Mouse (Mus musculus) layer of hippocampus, adult 2 months (tissue): ENCODE results near the gene Olfr1222. TPM values are rescaled to one million over a fixed set of nuclear protein-coding genes. Genes with fewer than 3 reads are reported as not detected.
"Not testable (repeated sequence)": the region's sequence is repeated elsewhere in the genome, so short reads cannot be mapped to it uniquely, and the experiment has no call there.

Source experiments
- DNase-seq, 2 experiments: peaks; one replicate each; pipeline ENCODE4 v3.0.0; 2022; ENCODE audit warnings: low spot score in 2 of 2
- H3K27ac ChIP-seq: fragments of 200-600 bp; 2 replicates; pipeline ENCODE4 v1.8.1; 2022
- H3K4me3 ChIP-seq: fragments of 200-600 bp; 2 replicates; pipeline ENCODE4 v1.8.1; 2022; ENCODE audit warnings: mild to moderate bottlenecking
- CTCF ChIP-seq: fragments of 200-600 bp; conservative IDR thresholded peaks from 2 replicates; pipeline ENCODE4 v1.8.1; 2022; ENCODE audit warnings: antibody characterized with exemption, mild to moderate bottlenecking, moderate library complexity
- long read RNA-seq, 2 experiments: library from polyadenylated mRNA; stranded (forward); transcript quantifications; one replicate each; pipeline ENCODE4 v2.0.0; 2021; ENCODE audit warnings: borderline mapping rate in 2 of 2
- total RNA-seq, 2 experiments: library from RNA; stranded (reverse); gene quantifications; 2 replicates each; pipeline ENCODE4 v1.2.3; 2021

The Olfr1222 gene
- not detected for total RNA-seq
- long read RNA-seq, experiment 1 = 0 reads
- long read RNA-seq, experiment 2 = 0 reads

DNA sequence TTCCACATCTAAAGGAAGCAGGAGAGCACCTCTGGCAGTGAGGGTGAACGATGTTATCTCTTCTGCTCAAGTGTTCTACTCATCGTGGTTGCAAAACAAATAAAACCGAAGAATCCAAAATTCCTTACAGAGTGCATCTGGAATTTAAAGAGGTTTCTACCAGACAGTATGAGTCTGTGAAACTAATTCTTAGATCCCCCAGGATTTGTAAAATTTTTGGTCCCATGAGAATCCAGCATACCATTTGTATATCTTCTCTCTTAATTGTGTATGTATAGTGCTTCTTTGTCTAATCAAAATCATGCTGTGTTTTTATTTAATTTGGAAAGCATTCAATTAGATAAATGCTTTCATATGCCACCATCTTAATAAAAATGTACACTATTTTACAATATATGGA lies at the start of gene Olfr1222:
TSS of gene Olfr1222 (minus strand) at position 101 of the 400 bp plus-strand sequence.
- TF ChIP-seq CTCF = no peak
- Histone ChIP-seq H3K4me3 (no peak within 1 kb of the TSS), H3K27ac (no peak within 1 kb of the TSS)
- no peak for DNase-seq

DNA sequence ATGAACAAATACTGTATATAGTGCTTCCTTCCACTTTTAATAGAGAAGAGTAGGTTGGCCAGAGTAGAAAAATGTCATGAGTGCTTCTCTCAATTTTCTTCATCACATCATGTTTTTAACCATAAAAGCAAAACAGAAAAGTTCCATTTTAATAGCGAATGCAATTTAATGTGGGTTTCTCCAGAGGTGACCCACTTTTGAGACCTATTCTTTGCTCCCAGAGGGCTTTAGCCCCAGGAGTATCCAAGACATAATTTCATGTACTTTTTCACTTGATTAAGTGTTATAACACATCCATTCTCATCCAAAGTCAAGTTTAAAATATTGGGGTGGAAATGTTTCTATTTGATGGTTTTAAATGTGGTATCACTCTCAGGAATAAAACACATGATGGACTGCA lies 41.7 kb upstream of the Olfr1222 start, which contains the start of gene Olfr1225:
TSS of gene Olfr1225 (minus strand) at position 101 of the 400 bp plus-strand sequence.
- Histone ChIP-seq H3K4me3 (no peak within 1 kb of the TSS), H3K27ac (no peak within 1 kb of the TSS)
- TF ChIP-seq CTCF = no peak
- no peak for DNase-seq

DNA sequence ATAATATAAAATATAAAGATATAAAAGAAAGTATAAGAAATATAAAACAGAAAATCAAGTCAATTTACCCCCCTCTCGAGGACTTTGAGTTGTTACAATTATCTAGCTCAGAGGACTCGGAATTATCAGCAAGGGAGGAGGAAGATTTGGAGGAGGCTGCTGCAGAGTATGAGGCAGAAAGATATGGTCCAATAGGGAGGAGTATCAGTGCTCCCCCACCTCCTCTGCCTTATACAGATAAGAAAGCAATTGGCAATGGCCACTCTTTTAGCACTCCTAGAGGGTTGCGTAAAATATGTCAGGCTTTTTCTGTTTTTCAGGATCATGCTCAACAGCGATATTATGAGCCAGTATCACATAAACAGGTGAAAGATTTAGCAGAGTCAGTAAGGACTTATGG lies 31.9 kb upstream of the Olfr1222 start:
- not testable (repeated sequence) for H3K27ac ChIP-seq, DNase-seq, H3K4me3 ChIP-seq

DNA sequence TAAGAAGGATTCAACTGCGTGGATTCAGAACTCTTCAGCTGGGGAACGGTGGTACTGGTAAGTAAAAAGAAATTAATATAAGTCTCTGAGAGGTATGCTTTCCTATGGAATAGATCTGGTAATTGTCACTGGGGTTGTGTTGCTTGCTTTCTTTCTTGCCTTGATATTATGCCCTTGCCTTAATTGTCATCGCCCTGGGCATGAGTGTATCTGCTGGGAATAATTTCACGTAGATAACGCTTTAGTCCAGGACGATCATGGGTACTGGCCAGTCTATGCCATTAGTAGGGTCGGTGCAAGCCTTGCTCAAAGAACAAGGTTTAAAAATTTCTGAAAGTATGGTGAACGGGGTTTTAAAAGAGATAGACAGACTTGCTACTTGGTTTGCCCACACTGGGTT lies 31.1 kb upstream of the Olfr1222 start, which contains the start of gene Olfr1224-ps1:
TSS of gene Olfr1224-ps1 (minus strand) at position 101 of the 400 bp plus-strand sequence.
- not testable (repeated sequence) for H3K4me3 ChIP-seq, DNase-seq, H3K27ac ChIP-seq

DNA sequence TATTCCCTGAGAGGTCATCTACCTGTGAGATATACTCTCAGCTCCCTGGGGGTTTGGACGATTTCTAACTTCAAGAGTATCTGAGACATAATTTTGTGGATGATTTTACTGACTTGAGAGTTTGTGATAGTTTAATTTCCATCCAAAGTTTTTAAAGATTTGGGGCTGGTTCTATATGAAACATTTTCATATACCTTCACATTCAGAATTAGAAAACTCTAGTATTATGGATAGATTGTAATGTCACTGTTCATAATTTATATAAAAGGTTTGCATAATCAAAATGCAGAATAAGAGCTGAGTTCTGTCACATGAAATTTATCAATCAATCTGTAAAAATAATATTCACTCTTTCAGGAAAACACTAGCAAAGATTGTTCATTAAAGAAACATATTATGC lies 18.6 kb upstream of the Olfr1222 start, which contains the start of gene Olfr1223:
TSS of gene Olfr1223 (minus strand) at position 101 of the 400 bp plus-strand sequence.
- TF ChIP-seq CTCF = no peak
- DNase-seq = no peak
- Histone ChIP-seq H3K4me3 (no peak within 1 kb of the TSS), H3K27ac (no peak within 1 kb of the TSS)

DNA sequence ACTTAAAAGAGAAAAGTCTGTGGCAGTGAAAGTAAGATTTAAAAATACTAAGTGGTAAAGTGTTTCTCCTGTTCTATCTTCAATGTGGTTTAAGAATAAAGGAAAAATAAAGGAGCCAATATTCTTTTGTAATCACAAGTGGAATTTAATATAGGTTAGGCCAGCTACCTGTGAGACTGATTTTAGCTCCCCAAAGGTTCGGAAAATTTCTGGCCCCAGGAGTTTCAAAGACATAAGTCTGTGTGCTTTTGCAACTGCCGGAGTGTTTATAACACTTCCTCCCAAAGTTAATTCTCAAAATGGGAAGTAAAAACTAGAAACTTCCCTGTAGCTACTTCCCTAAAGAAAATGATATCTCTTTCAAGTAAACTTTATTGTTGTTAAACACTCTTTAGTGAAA lies 15.7 kb downstream of the Olfr1222 start, which contains the start of gene Olfr1221:
TSS of gene Olfr1221 (minus strand) at position 101 of the 400 bp plus-strand sequence.
- Histone ChIP-seq H3K4me3 (no peak within 1 kb of the TSS), H3K27ac (no peak within 1 kb of the TSS)
- DNase-seq = no peak
- no peak for TF ChIP-seq CTCF

DNA sequence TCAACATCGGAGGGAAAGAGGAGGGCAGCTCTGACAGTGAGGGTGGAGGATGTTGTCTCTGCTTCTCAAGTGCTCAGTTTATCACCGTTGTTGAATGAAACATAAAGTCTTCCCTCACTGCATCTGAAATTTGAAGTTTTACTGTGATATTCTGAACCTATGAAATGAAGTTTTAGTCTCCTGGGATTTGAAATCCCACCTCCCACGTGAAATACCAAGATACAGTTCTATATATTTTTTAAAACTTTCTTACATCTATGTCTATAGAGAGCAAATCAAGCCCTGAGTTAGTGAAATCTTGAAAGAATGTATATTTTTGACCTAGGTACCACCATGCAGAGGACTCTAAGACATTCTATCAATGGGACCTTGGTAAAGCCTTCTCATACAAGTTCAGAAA lies 26.1 kb downstream of the Olfr1222 start, which contains the start of gene Olfr1220:
TSS of gene Olfr1220 (minus strand) at position 101 of the 400 bp plus-strand sequence.
- TF ChIP-seq CTCF = no peak
- H3K27ac ChIP-seq = no peak within 1 kb of the TSS
- H3K4me3 ChIP-seq = no peak within 1 kb of the TSS
- no peak for DNase-seq

DNA sequence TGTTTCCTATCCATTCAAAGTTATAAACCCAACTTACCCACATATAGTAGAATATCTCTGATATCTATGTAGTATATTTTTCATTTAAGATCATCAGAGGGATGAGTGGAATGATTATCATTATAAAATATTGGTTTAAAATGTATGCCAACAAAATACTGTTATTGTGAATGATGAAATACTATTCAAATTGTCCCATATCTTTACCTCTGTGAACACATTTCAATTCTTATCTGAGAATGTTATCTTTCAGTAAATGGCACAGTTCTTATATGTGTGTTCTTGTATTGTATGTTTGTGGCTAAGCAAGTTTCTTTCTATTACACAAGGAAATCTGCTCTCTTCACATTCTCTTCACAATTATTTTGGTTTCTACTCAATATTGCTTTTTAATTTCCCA lies 27.2 kb downstream of the Olfr1222 start:
- no peak for DNase-seq
- no peak for TF ChIP-seq CTCF
- H3K27ac ChIP-seq = no peak overlapping the region

DNA sequence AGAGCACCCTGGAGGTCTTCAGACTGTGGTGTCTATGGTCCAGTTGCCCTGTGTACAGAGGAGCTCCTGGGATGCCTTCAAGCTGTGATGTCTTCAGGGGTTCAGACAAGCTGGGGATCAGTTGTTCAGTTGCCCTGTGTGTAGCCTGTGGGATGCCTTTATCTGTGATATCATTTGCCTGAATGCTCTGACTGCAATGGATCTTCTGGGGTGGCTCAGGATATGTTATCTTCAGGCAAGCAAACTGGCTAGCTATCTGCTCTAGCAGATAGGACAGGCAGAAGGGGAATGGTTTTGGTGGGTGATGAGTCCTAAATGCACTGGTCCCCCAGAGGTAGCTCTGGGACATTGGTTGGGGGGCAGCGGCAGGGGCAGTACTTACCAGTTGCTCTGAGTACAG lies 39.0 kb downstream of the Olfr1222 start:
- H3K4me3 ChIP-seq = no peak overlapping the region
- H3K27ac ChIP-seq = no peak overlapping the region
- DNase-seq = no peak
- no peak for TF ChIP-seq CTCF

More for the DNA sequence above, 27.2 kb downstream of the Olfr1222 start:
- no peak overlapping the region for H3K4me3 ChIP-seq

DNA sequence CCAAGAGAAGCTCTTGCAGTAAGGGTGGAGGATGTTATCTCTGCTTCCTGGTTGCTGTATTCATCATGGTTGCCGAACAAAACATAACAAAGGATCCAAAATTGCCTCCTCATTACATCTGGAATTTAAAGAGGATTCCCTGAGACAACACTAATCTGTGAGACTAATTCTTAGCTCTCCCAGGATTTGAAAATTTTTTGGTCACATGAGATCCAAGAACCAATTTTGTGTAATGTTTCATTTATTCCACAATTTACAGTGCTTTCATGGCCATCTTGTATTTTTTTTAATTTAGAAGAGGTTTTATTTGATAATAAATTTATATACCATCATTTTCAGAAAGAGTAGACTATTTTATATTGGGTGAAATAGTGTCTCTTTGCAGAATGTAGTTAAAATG lies 49.4 kb downstream of the Olfr1222 start, which contains the start of gene Olfr1219:
TSS of gene Olfr1219 (minus strand) at position 101 of the 400 bp plus-strand sequence.
- H3K27ac ChIP-seq = no peak within 1 kb of the TSS
- H3K4me3 ChIP-seq = no peak within 1 kb of the TSS
- no peak for DNase-seq
- no peak for TF ChIP-seq CTCF

DNA sequence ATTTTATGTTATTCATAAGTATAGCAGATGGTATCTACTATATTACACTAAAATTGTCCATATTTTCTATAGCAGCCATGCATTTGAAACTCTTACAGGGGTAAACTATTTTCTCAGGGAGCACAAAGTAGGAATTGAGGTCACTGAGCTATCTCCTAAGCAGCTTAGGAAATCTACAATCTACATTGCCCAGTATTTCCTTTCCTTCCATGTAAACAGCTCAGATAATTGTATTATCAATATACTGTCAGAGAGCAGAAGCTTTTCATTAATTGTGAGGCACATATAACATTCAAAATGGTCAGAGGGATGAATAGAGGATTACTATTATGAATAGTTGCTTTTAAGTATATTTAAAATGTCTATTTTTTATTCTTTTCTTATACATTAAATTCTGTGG lies 51.4 kb downstream of the Olfr1222 start:
- DNase-seq = no peak
- TF ChIP-seq CTCF = no peak
- Histone ChIP-seq H3K27ac (no peak overlapping the region), H3K4me3 (no peak overlapping the region)

Other genes with a start within 250 kb of the Olfr1222 start
- gene Olfr1208, start 230.7 kb downstream of the Olfr1222 start, total RNA-seq = not detected
- not detected for gene Olfr1209, start 217.9 kb downstream of the Olfr1222 start, total RNA-seq
- gene Olfr1211, start 194.9 kb downstream of the Olfr1222 start, total RNA-seq = not detected
- not detected for gene Olfr1212, start 179.1 kb downstream of the Olfr1222 start, total RNA-seq
- not detected for gene Gm13762, start 152.8 kb downstream of the Olfr1222 start, total RNA-seq
- gene Olfr1214, start 140.4 kb downstream of the Olfr1222 start, total RNA-seq = not detected
- gene Olfr1215, start 126.1 kb downstream of the Olfr1222 start, total RNA-seq = not detected
- gene Olfr1216, start 114.7 kb downstream of the Olfr1222 start, total RNA-seq = not detected
- not detected for gene Olfr1217, start 101.0 kb downstream of the Olfr1222 start, total RNA-seq
- gene Olfr1218, start 71.9 kb downstream of the Olfr1222 start, total RNA-seq = not detected
- not detected for gene Olfr1219, start 49.5 kb downstream of the Olfr1222 start, total RNA-seq
- gene Olfr1220, start 26.2 kb downstream of the Olfr1222 start, total RNA-seq = not detected
- not detected for gene Olfr1221, start 15.8 kb downstream of the Olfr1222 start, total RNA-seq
- not detected for gene Olfr1223, start 18.5 kb upstream of the Olfr1222 start, total RNA-seq
- gene Olfr1224-ps1, start 31.0 kb upstream of the Olfr1222 start, total RNA-seq = not detected
- not detected for gene Olfr1225, start 41.6 kb upstream of the Olfr1222 start, total RNA-seq
- not detected for gene Olfr1226, start 67.0 kb upstream of the Olfr1222 start, total RNA-seq
- not detected for gene Olfr1228, start 121.0 kb upstream of the Olfr1222 start, total RNA-seq
- not detected for gene Olfr1229, start 155.0 kb upstream of the Olfr1222 start, total RNA-seq
- not detected for gene Olfr1230, start 164.2 kb upstream of the Olfr1222 start, total RNA-seq
- gene Olfr1231, start 174.0 kb upstream of the Olfr1222 start, total RNA-seq = not detected
- gene Olfr1232, start 196.6 kb upstream of the Olfr1222 start, total RNA-seq = not detected
- not detected for gene Olfr1233, start 209.3 kb upstream of the Olfr1222 start, total RNA-seq
- gene Olfr1234, start 231.8 kb upstream of the Olfr1222 start, total RNA-seq = not detected